Comparison of ENCODE assay signal across 8 mouse cellular contexts in genomic region chr4:41708192-41708745, GRCm38 (mm10). TPM values are rescaled to one million over a fixed set of nuclear protein-coding genes. Genes with fewer than 3 reads are reported as not detected.
DNase-seq lines count a peak whose midpoint lies in the region; ATAC-seq and TF ChIP-seq lines count a peak whose summit lies in the region.

No protein-coding gene starts in this region.

- peaks cover 14% of the 10 kb centered on the region for H3K4me1 ChIP-seq in heart, postnatal 0 days (ENCODE audit: control insufficient read depth, insufficient read depth)
- H3K4me1 ChIP-seq in heart, embryonic 11.5 days (ENCODE audit: control insufficient read depth, insufficient read depth, low read length), result peaks cover 12% of the 10 kb centered on the region
- peaks cover 22% of the 10 kb centered on the region for H3K4me1 ChIP-seq in forebrain, postnatal 0 days (ENCODE audit: insufficient read depth)

- H3K9ac ChIP-seq in heart, postnatal 0 days (replicated peaks; ENCODE audit: low read depth, low read length), result no peak overlapping the region
- no peak overlapping the region for H3K9ac ChIP-seq in heart, embryonic 11.5 days (ENCODE audit: low read depth, low read length)
- H3K9ac ChIP-seq in forebrain, postnatal 0 days, result no peak overlapping the region

- H3K9me3 ChIP-seq in heart, postnatal 0 days (replicated peaks; ENCODE audit: control insufficient read depth, low read length), result no peaks in the 10 kb centered on the region
- no peaks in the 10 kb centered on the region for H3K9me3 ChIP-seq in heart, embryonic 11.5 days (replicated peaks; ENCODE audit: control insufficient read depth, low read length)
- H3K9me3 ChIP-seq in forebrain, postnatal 0 days (ENCODE audit: low read length), result no peaks in the 10 kb centered on the region

- H3K4me2 ChIP-seq in heart, postnatal 0 days (ENCODE audit: low read depth, low read length), result no peak overlapping the region
- H3K4me2 ChIP-seq in heart, embryonic 11.5 days, result no peak overlapping the region
- no peak overlapping the region for H3K4me2 ChIP-seq in forebrain, postnatal 0 days (ENCODE audit: low read depth)

- 39% methylated on average over 8 of the region's 8 CpGs for WGBS in heart, postnatal 0 days
- WGBS in heart, embryonic 11.5 days (ENCODE audit: insufficient replicate concordance), result 32% methylated on average over 8 of the region's 8 CpGs
- 36% methylated on average over 8 of the region's 8 CpGs for WGBS in forebrain, postnatal 0 days

- no peak for TF ChIP-seq EP300 in heart, postnatal 0 days (IDR thresholded peaks at IDR 0.05; ENCODE audit: low read depth)

- no peak overlapping the region for H3K27ac ChIP-seq in heart, postnatal 0 days (ENCODE audit: low read depth)
- H3K27ac ChIP-seq in heart, embryonic 11.5 days (ENCODE audit: low read depth, low read length), result no peak overlapping the region
- H3K27ac ChIP-seq in forebrain, postnatal 0 days (ENCODE audit: low read depth, low read length), result no peak overlapping the region

- H3K4me3 ChIP-seq in heart, postnatal 0 days (ENCODE audit: low read depth, low read length), result no peak overlapping the region
- H3K4me3 ChIP-seq in heart, embryonic 11.5 days (ENCODE audit: low read depth, low read length), result no peak overlapping the region
- H3K4me3 ChIP-seq in forebrain, postnatal 0 days (ENCODE audit: low read depth, low read length), result no peak overlapping the region

- peak; percentile 69 for DNase-seq in heart, postnatal 0 days (ENCODE audit: low spot score)
- DNase-seq in 416B (ENCODE audit: low read depth), result peak; percentile 77
- DNase-seq in MN1 (ENCODE audit: low spot score), result peak; percentile 78
- peak; percentile 87 for DNase-seq in forebrain, postnatal 0 days
- DNase-seq in mesoderm, embryonic 11.5 days (ENCODE audit: low read depth, low spot score), result peak; percentile 77
- no peak for DNase-seq in gastrocnemius, adult 8-10 months (ENCODE audit: low spot score in 2 of 2)
- no peak for DNase-seq in urinary bladder, postnatal 4 days (ENCODE audit: low spot score in 2 of 2)

- peaks cover 18% of the 10 kb centered on the region for H3K27me3 ChIP-seq in heart, postnatal 0 days (ENCODE audit: control insufficient read depth, insufficient read depth, low read length)
- H3K27me3 ChIP-seq in heart, embryonic 11.5 days (ENCODE audit: control insufficient read depth, insufficient read depth, low read length), result peaks cover 28% of the 10 kb centered on the region
- no peaks in the 10 kb centered on the region for H3K27me3 ChIP-seq in forebrain, postnatal 0 days (ENCODE audit: insufficient read depth, low read length)

- 0 out of 2 replicates have a peak, but pooled peaks cover 7% of the 10 kb centered on the region for H3K36me3 ChIP-seq in heart, postnatal 0 days (replicated peaks; ENCODE audit: control insufficient read depth, insufficient read depth, low read length)
- no peaks in the 10 kb centered on the region for H3K36me3 ChIP-seq in heart, embryonic 11.5 days (ENCODE audit: control insufficient read depth, insufficient read depth, low read length)
- H3K36me3 ChIP-seq in forebrain, postnatal 0 days (ENCODE audit: insufficient read depth), result no peaks in the 10 kb centered on the region

- peak; percentile 66 for TF ChIP-seq CTCF in heart, postnatal 0 days (IDR thresholded peaks at IDR 0.05; ENCODE audit: low read depth)
- TF ChIP-seq CTCF in forebrain, postnatal 0 days (IDR thresholded peaks at IDR 0.05; ENCODE audit: low read depth), result peak; percentile 79

- no peak for ATAC-seq in heart, postnatal 0 days (ENCODE audit: insufficient read depth, low read depth)
- ATAC-seq in heart, embryonic 11.5 days (replicated peaks; ENCODE audit: insufficient number of reproducible peaks, low FRiP score, low TSS enrichment), result no peak
- peak; percentile 63 for ATAC-seq in forebrain, postnatal 0 days

RNA-seq across cellular contexts. Expression of gene Rpp25l, which starts 5.1 kb away (rescaled TPM):
- total RNA-seq in heart, postnatal 0 days (2014; rRNA removed; ENCODE audit: low replicate concordance), result 49.6 and 49.8 TPM in 2 replicates
- 38.9 and 40.2 TPM in 2 replicates for polyA plus RNA-seq in heart, postnatal 0 days (2015; fragmentation: Nextera tagmentation; extraction: Ambion mirVana)
- polyA plus RNA-seq in heart, embryonic 11.5 days (2014; fragmentation: Nextera tagmentation; extraction: Ambion mirVana), result 50.2 and 51.6 TPM in 2 replicates
- 36.3 and 44.4 TPM in 2 replicates for total RNA-seq in forebrain, postnatal 0 days (2014; rRNA removed)
- 43.0 and 52.0 TPM in 2 replicates for polyA plus RNA-seq in forebrain, postnatal 0 days (2015; fragmentation: Nextera tagmentation; extraction: Ambion mirVana)
- total RNA-seq in gastrocnemius, adult 8-10 months (2022), result 10 to 100 TPM; 57.2 to 67.4 (median 59.9) TPM

RNA-seq across cellular contexts. Expression of gene Il11ra1, which starts 8.5 kb away (rescaled TPM):
- total RNA-seq in heart, postnatal 0 days (2014; rRNA removed; ENCODE audit: low replicate concordance), result 77.1 and 110 TPM in 2 replicates
- 104 and 116 TPM in 2 replicates for polyA plus RNA-seq in heart, postnatal 0 days (2015; fragmentation: Nextera tagmentation; extraction: Ambion mirVana)
- polyA plus RNA-seq in heart, embryonic 11.5 days (2014; fragmentation: Nextera tagmentation; extraction: Ambion mirVana), result 128 and 137 TPM in 2 replicates
- 16.8 and 17.2 TPM in 2 replicates for total RNA-seq in forebrain, postnatal 0 days (2014; rRNA removed)
- 29.1 and 31.2 TPM in 2 replicates for polyA plus RNA-seq in forebrain, postnatal 0 days (2015; fragmentation: Nextera tagmentation; extraction: Ambion mirVana)
- 10 to 100 TPM; 41.4 to 51.9 (median 49.4) TPM for total RNA-seq in gastrocnemius, adult 8-10 months (2022)

RNA-seq across cellular contexts. Expression of gene Cntfr, which starts 11.4 kb away (rescaled TPM):
- total RNA-seq in heart, postnatal 0 days (2014; rRNA removed; ENCODE audit: low replicate concordance), result 0.31 TPM in 1 of 2 replicates, not detected in the other
- polyA plus RNA-seq in heart, postnatal 0 days (2015; fragmentation: Nextera tagmentation; extraction: Ambion mirVana), result 0.38 and 0.41 TPM in 2 replicates
- 4.1 and 4.3 TPM in 2 replicates for polyA plus RNA-seq in heart, embryonic 11.5 days (2014; fragmentation: Nextera tagmentation; extraction: Ambion mirVana)
- 24.7 and 25.9 TPM in 2 replicates for total RNA-seq in forebrain, postnatal 0 days (2014; rRNA removed)
- polyA plus RNA-seq in forebrain, postnatal 0 days (2015; fragmentation: Nextera tagmentation; extraction: Ambion mirVana), result 13.6 and 14.2 TPM in 2 replicates
- total RNA-seq in gastrocnemius, adult 8-10 months (2022), result 10 to 100 TPM; 17.8 to 25.6 (median 22.5) TPM

RNA-seq across cellular contexts. Expression of gene Dctn3, which starts 14.7 kb away (rescaled TPM):
- total RNA-seq in heart, postnatal 0 days (2014; rRNA removed; ENCODE audit: low replicate concordance), result 81.6 and 121 TPM in 2 replicates
- polyA plus RNA-seq in heart, postnatal 0 days (2015; fragmentation: Nextera tagmentation; extraction: Ambion mirVana), result 161 and 165 TPM in 2 replicates
- 120 and 126 TPM in 2 replicates for polyA plus RNA-seq in heart, embryonic 11.5 days (2014; fragmentation: Nextera tagmentation; extraction: Ambion mirVana)
- total RNA-seq in forebrain, postnatal 0 days (2014; rRNA removed), result 184 and 251 TPM in 2 replicates
- polyA plus RNA-seq in forebrain, postnatal 0 days (2015; fragmentation: Nextera tagmentation; extraction: Ambion mirVana), result 378 and 438 TPM in 2 replicates
- total RNA-seq in gastrocnemius, adult 8-10 months (2022), result 10 to 100 TPM; 39.1 to 50.9 (median 40.7) TPM

RNA-seq across cellular contexts. Expression of gene Arid3c, which starts 22.7 kb away (rescaled TPM):
- total RNA-seq in heart, postnatal 0 days (2014; rRNA removed; ENCODE audit: low replicate concordance), result not detected in 2 replicates
- not detected in 2 replicates for polyA plus RNA-seq in heart, postnatal 0 days (2015; fragmentation: Nextera tagmentation; extraction: Ambion mirVana)
- polyA plus RNA-seq in heart, embryonic 11.5 days (2014; fragmentation: Nextera tagmentation; extraction: Ambion mirVana), result not detected in 2 replicates
- not detected in 2 replicates for total RNA-seq in forebrain, postnatal 0 days (2014; rRNA removed)
- polyA plus RNA-seq in forebrain, postnatal 0 days (2015; fragmentation: Nextera tagmentation; extraction: Ambion mirVana), result 0.14 and 0.15 TPM in 2 replicates
- total RNA-seq in gastrocnemius, adult 8-10 months (2022), result not detected

Comparison
In these comparisons a context has a peak if more than half of its experiments do, and no peak if none do; other contexts are left out.
1. DNase-seq: peak in heart, postnatal 0 days (single experiment), 416B (single experiment), MN1 (single experiment), forebrain, postnatal 0 days (single experiment) and mesoderm, embryonic 11.5 days (single experiment); none in gastrocnemius, adult 8-10 months (0 of 2) and urinary bladder, postnatal 4 days (0 of 2).
2. RNA of gene Cntfr, which starts 11.4 kb away (total RNA-seq): 24.7 to 25.9 TPM in forebrain, postnatal 0 days and 17.8 to 25.6 TPM in gastrocnemius, adult 8-10 months; 0.31 TPM in heart, postnatal 0 days; every median in the first group is over 10 times any median in the second.